Mouse (Mus musculus): ENCODE data around the gene Cldn12.

Gene Cldn12

DNA sequence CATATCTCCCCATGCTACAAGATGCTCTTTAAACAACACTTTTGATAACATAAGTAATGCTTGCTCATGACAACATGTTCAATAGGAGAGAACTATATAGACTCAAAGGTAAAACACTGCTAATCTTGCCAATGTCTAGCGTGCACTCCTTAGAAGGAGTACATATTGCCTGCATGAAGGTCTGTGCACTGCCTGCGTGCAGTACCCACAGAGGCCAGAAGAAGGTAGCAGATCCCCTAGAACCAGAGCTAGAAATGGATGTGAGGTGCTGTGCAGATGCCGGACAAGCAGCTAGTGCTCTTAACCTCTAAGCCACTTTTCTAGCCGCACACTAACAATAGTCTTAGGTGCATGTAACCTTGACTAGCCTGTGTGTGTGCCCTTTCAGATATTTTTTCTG is 22.6 kb downstream of the Cldn12 start:
- DNase-seq, result no peak

GRCm38 (mm10) chr5:5486071-5486470 is 28.7 kb downstream of the Cldn12 start:
- no peak for DNase-seq

DNA sequence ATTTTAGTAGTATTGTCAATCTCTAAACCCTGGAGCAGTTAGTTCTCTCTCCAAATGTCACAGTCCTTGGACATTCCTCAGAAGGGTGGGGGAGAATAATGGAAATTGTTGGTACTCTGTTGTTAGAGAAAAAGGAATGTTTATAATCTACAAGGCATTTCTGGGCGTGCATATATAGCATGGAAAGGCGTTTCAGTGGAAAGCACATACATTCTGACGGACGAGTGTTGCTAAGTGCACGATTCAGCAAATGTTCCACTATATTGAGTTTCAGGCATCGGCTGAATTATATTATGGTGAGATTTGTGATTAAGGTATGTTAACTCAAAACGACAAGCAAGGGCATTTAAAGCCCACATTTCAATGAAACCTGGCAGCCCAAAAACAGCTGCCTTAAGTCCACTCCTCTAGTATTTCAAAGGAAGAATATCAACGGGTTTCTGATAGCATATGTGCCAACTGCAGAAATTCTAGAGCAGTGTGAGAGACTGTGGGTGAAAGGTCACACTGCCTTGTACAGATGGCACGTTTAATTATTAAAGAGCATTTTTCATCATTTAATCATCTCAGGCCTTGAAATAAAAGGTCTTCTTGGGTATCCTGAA is 31.4 kb downstream of the Cldn12 start:
- DNase-seq, result no peak

DNA sequence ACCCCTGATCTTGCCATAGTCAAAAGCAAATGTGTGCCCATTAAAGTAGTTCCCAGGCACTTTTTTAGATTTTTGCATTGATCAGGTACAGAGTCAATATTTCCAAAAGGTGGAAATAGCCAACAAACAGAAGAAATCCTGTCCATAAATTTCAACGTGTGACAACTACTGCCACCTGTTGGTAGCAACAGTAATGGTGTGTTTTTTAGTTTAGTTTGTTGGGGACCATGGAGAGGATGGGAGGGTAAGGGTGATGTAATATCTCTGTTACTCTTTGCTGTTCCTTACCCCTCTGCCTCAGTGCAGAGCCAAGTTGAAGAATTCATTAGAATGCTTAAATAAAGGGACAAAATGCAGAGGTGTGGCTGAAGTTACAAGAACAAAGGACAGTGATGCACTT is 33.1 kb downstream of the Cldn12 start:
- DNase-seq, result no peak

- no peak for DNase-seq
Observed at GRCm38 (mm10) chr5:5479043-5479442, 35.7 kb downstream of the Cldn12 start, which contains the start of gene 1700015F17Rik. Gene 1700015F17Rik (minus strand): TSS chr5:5479143.

DNA sequence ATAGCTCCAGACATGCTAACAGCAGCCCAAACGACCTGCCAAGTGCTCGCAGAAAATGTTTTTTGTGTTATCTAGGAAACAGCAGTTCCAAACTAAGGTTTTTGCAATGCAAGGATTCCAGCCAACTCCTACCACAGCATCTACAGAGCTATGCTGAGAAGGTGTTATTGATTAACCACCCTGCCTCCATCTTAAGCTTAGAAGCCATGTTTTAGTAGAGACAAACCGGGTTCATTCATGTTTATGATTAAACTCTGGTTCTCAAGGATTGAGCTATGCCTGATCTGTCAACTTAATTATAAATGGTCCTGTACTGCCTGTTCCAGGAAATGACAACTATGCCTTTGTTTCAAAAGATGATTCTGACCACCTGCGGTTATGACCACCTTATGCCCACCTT is 38.6 kb downstream of the Cldn12 start:
- DNase-seq, result no peak

GRCm38 (mm10) chr5:5465256-5465655 is 49.5 kb downstream of the Cldn12 start:
- no peak for DNase-seq

Data from liver (tissue).